Mouse (Mus musculus) naive thymus-derived CD4-positive, alpha-beta T cell, adult 2 months (primary cell): Measurements from ENCODE around the gene 0610010K14Rik.

Experiments used
- DNase-seq: peaks from one replicate; pipeline ENCODE4 v3.0.0-alpha.2; 2011; ENCODE audit warnings: low read depth

Gene 0610010K14Rik

GRCm38 (mm10) chr11:70214856-70215209 lies 22.9 kb downstream of the 0610010K14Rik start:
- DNase-seq: no peak

- no peak for DNase-seq
These were observed 23.4 kb downstream of the 0610010K14Rik start for GRCm38 (mm10) chr11:70214191-70214855.

- no peak for DNase-seq
These were observed 24.0 kb downstream of the 0610010K14Rik start for GRCm38 (mm10) chr11:70213736-70214135.

GRCm38 (mm10) chr11:70212896-70213295 lies 24.8 kb downstream of the 0610010K14Rik start:
- peak; percentile 76 for DNase-seq

- DNase-seq: no peak
These were observed 25.3 kb downstream of the 0610010K14Rik start, which contains the start of gene Slc16a11 for GRCm38 (mm10) chr11:70212423-70212822. TSS of gene Slc16a11 (plus strand) at chr11:70212752.

GRCm38 (mm10) chr11:70211972-70212371 lies 25.7 kb downstream of the 0610010K14Rik start:
- no peak for DNase-seq

GRCm38 (mm10) chr11:70210681-70211080 lies 27.0 kb downstream of the 0610010K14Rik start:
- no peak for DNase-seq

- no peak for DNase-seq
These were observed 28.8 kb downstream of the 0610010K14Rik start for GRCm38 (mm10) chr11:70208778-70209388.

GRCm38 (mm10) chr11:70207283-70207682 lies 30.4 kb downstream of the 0610010K14Rik start:
- DNase-seq: no peak

GRCm38 (mm10) chr11:70206801-70207200 lies 30.9 kb downstream of the 0610010K14Rik start:
- no peak for DNase-seq

- peak; percentile 86 for DNase-seq
These were observed 36.0 kb downstream of the 0610010K14Rik start for GRCm38 (mm10) chr11:70201691-70202090.

- DNase-seq: no peak
These were observed 37.6 kb downstream of the 0610010K14Rik start for GRCm38 (mm10) chr11:70200036-70200608.

GRCm38 (mm10) chr11:70199107-70199506 lies 38.6 kb downstream of the 0610010K14Rik start:
- DNase-seq: no peak

- no peak for DNase-seq
These were observed 39.4 kb downstream of the 0610010K14Rik start for GRCm38 (mm10) chr11:70198332-70198731.

GRCm38 (mm10) chr11:70193354-70194285 lies 44.1 kb downstream of the 0610010K14Rik start:
- no peak for DNase-seq

- DNase-seq: no peak
These were observed 45.6 kb downstream of the 0610010K14Rik start for GRCm38 (mm10) chr11:70192157-70192556.

GRCm38 (mm10) chr11:70191188-70191587 lies 46.5 kb downstream of the 0610010K14Rik start:
- DNase-seq: no peak

GRCm38 (mm10) chr11:70189319-70190134 lies 48.2 kb downstream of the 0610010K14Rik start:
- DNase-seq: no peak
